Mouse (Mus musculus) layer of hippocampus, adult 18-20 months (tissue): ENCODE measurements around the gene Tas2r135. TPM values are rescaled to one million over a fixed set of nuclear protein-coding genes. Genes with fewer than 3 reads are reported as not detected.

Experiments used
- DNase-seq, 2 experiments: peaks; one replicate each; pipeline ENCODE4 v3.0.0; 2022; ENCODE audit warnings: low spot score in 2 of 2
- total RNA-seq, 2 experiments: library from RNA; stranded (reverse); gene quantifications; 2 replicates each; pipeline ENCODE4 v1.2.3; 2021

The Tas2r135 gene
- total RNA-seq, 2 experiments from 2014 or later: not detected

DNA sequence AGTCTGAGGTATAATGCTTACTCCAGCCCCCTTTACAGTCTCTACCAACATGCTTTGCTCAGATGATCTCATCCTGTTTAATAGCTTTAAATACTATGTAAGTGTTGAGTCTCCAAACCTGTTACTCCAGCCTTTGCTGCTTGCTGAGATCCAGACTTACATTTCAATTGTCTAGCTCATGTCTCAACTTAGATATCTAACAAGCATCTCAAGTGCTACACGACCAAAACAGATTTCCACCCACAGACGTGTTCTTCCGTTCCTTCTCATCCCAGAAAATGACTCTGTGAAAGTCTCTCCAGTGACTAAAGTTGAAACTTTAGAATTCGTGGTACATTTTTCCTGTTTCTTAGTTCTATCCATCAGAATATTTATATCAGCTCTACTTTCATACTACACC, 21.1 kb downstream of the Tas2r135 start:
- DNase-seq: no peak

DNA sequence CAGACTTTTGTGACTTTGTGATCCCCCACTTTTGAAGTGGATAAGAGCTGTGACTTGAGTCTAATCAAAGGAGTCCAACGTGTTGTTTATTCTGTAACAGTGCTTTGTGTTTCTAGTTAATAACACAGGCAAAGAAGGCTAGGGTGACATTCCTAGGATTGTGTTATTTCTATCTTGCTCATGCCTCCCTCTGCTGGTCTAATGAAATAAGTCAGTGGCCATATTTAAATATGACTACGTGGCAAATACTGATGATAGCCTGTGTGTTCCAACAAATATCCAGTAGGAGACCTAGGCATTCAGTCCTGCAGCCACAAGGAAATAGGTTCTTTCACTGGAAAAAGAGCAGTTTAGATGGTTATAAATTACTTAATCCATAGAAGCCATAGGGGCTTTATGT, 28.3 kb downstream of the Tas2r135 start:
- no peak for DNase-seq

DNA sequence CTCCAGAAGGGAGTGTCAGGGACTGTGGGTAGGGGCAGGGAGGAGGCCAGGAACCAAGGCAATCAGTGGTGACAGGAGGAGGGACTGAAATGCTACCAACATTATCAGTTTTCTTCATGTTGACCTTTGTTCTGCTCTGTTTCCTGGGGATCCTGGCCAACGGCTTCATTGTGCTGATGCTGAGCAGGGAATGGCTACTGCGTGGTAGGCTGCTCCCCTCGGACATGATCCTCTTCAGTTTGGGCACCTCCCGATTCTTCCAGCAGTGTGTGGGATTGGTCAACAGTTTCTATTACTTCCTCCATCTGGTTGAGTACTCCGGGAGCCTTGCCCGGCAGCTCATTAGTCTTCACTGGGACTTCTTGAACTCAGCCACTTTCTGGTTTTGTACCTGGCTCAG, 29.2 kb downstream of the Tas2r135 start, which contains the start of gene Tas2r126:
Gene Tas2r126 (plus strand): TSS at position 90 of the 400 bp plus-strand sequence.
- DNase-seq: no peak

DNA sequence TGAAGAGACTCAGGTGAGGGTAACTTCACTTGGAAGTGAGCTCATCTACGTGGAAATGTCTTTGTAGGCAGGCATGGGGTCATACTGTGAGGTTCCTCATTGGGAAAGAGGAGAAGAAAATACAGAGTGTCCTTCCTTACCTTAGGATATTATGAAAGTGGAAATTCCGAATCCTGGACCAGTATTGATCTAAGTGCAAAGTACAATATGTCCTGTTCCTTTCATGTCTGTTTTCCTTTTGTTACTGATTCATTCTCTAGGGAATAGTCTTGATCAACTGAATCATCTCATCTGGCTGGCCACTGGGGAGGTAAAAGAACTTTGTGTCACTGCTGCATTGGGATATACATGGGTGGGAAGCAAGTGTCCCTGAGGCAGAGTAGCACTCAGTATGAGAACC, 30.3 kb downstream of the Tas2r135 start:
- DNase-seq: no peak

DNA sequence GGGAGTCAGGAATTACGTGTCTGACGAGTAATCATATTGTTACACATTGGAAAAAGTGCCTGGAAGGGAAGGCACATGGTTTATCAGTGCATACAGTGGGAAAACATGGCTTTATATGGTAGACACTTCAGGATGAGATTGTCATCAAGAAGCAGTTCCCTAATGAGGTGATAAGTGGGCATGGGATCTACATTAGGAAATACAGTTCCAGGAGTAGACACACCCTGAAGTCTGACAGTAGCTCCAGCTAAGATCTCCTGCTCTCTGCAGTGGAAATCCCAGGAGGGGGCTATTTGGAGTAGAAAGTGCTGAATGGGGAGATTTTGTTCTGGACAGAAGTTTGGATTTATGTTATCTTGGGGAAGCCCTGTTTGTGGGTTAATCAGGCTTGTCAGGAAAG, 36.2 kb downstream of the Tas2r135 start:
- no peak for DNase-seq

DNA sequence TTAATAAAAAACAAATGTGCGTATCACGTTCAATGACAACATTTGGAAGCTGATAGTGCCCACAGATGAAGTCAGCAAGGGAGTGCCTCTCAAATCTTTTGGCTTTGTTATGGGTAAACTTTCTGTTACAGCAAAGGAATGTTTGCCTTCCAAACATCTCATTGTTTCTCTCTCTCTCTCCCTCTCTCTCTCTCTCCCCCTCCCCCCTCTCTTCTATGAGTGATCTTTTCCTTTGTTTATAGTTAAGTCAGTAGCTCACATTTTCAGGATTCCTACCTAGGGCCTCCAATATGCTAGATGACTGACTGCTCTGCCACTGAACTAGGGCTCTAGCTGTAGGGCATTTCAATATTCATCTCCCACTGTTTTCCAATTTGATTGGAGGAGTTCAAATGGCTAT, 39.3 kb downstream of the Tas2r135 start:
- no peak for DNase-seq

DNA sequence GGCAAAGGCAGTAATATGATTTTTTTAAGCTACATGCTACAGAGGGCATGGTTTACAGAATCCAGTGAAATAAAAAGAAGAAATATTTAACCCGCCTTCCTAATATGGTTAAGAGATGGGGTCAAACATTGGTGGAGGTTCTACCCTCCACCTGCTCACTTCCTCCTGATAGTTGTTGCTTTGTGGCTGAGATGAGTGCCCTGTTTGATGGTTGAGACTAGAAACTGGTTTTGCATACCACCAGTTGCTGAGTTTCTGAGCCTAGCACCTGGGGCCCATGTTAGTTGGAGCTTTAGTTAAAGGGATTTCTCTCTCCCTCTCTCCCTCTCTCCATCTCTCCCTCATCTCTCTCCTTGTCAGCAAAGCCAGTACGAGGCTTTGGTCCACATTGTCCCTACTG, 42.1 kb downstream of the Tas2r135 start:
- no peak for DNase-seq

Other genes with a start within 250 kb of the Tas2r135 start
- gene Tas2r144, start 190.1 kb upstream of the Tas2r135 start, total RNA-seq: not detected
- 10 to 100 TPM; 10.3 to 13.3 TPM for gene Gstk1, start 159.5 kb upstream of the Tas2r135 start, total RNA-seq
- gene Tmem139, start 143.5 kb upstream of the Tas2r135 start, total RNA-seq: not detected
- gene Casp2, start 140.4 kb upstream of the Tas2r135 start, total RNA-seq: 10 to 100 TPM; 17.4 to 24.0 TPM
- 1 to 10 TPM; 2.8 to 3.6 TPM for gene Clcn1, start 118.7 kb upstream of the Tas2r135 start, total RNA-seq
- 10 to 100 TPM; 80.2 to 82.8 TPM for gene Fam131b, start 80.8 kb upstream of the Tas2r135 start, total RNA-seq
- 10 to 100 TPM; 39.5 to 40.3 TPM for gene Zyx, start 55.8 kb upstream of the Tas2r135 start, total RNA-seq
- gene Epha1, start 32.2 kb upstream of the Tas2r135 start, total RNA-seq: under 1 TPM; 0.13 to 0.20 TPM
- not detected for gene Tas2r143, start 5.2 kb upstream of the Tas2r135 start, total RNA-seq
- not detected for gene Tas2r126, start 29.1 kb downstream of the Tas2r135 start, total RNA-seq
- gene Olfr458, start 59.8 kb downstream of the Tas2r135 start, total RNA-seq: not detected
- gene Olfr457, start 70.9 kb downstream of the Tas2r135 start, total RNA-seq: not detected
- not detected for gene Olfr456, start 81.8 kb downstream of the Tas2r135 start, total RNA-seq
- not detected for gene Olfr455, start 142.2 kb downstream of the Tas2r135 start, total RNA-seq
- gene Tcaf3, start 192.3 kb downstream of the Tas2r135 start, total RNA-seq: not detected
- gene Tcaf2, start 239.8 kb downstream of the Tas2r135 start, total RNA-seq: under 1 TPM; 0.50 to 0.61 TPM